ENCODE assay signal across 22 mouse cellular contexts in the genomic region with DNA sequence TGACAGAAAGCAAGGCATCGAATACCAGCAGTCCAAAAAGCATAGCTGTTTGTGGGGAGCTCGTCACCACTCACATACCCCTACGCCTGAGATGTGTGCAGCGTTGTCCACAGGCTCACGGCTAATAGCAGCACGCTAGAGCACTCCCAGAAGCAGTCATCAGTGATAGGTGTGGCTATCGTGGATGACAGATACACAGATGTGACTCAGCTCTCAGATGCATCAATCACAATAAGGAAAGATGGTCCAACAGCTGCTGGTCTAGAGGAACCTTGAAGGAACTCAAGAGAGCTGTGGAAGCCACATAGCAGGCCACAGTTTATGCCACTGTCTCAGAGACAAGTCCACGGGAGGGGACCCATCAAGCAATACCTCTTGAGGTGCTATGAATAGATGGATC. TPM values are rescaled to one million over a fixed set of nuclear protein-coding genes. Genes with fewer than 3 reads are reported as not detected.
DNase-seq lines count a peak whose midpoint lies in the region; ATAC-seq and TF ChIP-seq lines count a peak whose summit lies in the region.
"Had no signal": no experiment of that assay in that cellular context is flagged by ENCODE, and none has a peak within 500 bp of the region (broad histone marks: within the 10 kb centered on the region; RNA-seq: fewer than 3 reads in every experiment).

No protein-coding gene starts in this region.

- no peaks in the 10 kb centered on the region for H3K36me3 ChIP-seq in hindbrain, embryonic 10.5 days
- no peaks in the 10 kb centered on the region for H3K36me3 ChIP-seq in hindbrain, embryonic 13.5 days
- no peaks in the 10 kb centered on the region for H3K36me3 ChIP-seq in lung, postnatal 0 days (ENCODE audit: insufficient read depth, low read length)
- H3K36me3 ChIP-seq: embryonic facial prominence, embryonic 15.5 days; forebrain, embryonic 10.5 days; hindbrain, embryonic 12.5 days; limb, embryonic 13.5 days; midbrain, embryonic 12.5 days had no signal

- WGBS in hindbrain, embryonic 10.5 days, result 93% methylated on average over 8 of the region's 8 CpGs
- WGBS in hindbrain, embryonic 13.5 days, result 89% methylated on average over 8 of the region's 8 CpGs
- WGBS in lung, postnatal 0 days, result 81% methylated on average over 8 of the region's 8 CpGs

- peak; percentile 89 for DNase-seq in heart, adult 11 months
- no peak for DNase-seq in heart, postnatal 4 days
- no peak for DNase-seq in hindbrain, embryonic 10.5 days (ENCODE audit: low spot score)
- no peak for DNase-seq in lung, postnatal 0 days (ENCODE audit: low spot score)
- no peak for DNase-seq in lung, postnatal 4 days
- DNase-seq in urinary bladder, postnatal 25 days (ENCODE audit: low spot score), result no peak
- DNase-seq in thymus, postnatal 36 days, result no peak
- DNase-seq: embryo, embryonic 11 days; gastrocnemius, postnatal 10 days; right cerebral cortex, postnatal 25 days had no signal

- H3K4me3 ChIP-seq in hindbrain, embryonic 10.5 days, result no peak overlapping the region
- H3K4me3 ChIP-seq in hindbrain, embryonic 13.5 days, result no peak overlapping the region
- no peak overlapping the region for H3K4me3 ChIP-seq in lung, postnatal 0 days (ENCODE audit: low read depth, low read length)
- H3K4me3 ChIP-seq: embryonic facial prominence, embryonic 15.5 days; forebrain, embryonic 10.5 days; hindbrain, embryonic 12.5 days; limb, embryonic 13.5 days; midbrain, embryonic 12.5 days had no signal

- H3K9me3 ChIP-seq in hindbrain, embryonic 10.5 days, result no peaks in the 10 kb centered on the region
- H3K9me3 ChIP-seq in hindbrain, embryonic 13.5 days, result no peaks in the 10 kb centered on the region
- no peaks in the 10 kb centered on the region for H3K9me3 ChIP-seq in lung, postnatal 0 days (ENCODE audit: low read length)
- H3K9me3 ChIP-seq: embryonic facial prominence, embryonic 15.5 days; forebrain, embryonic 10.5 days; hindbrain, embryonic 12.5 days; limb, embryonic 13.5 days; midbrain, embryonic 12.5 days had no signal

- H3K4me1 ChIP-seq in hindbrain, embryonic 10.5 days (replicated peaks), result peaks cover 78% of the 10 kb centered on the region
- peaks cover 47% of the 10 kb centered on the region for H3K4me1 ChIP-seq in hindbrain, embryonic 13.5 days (replicated peaks)
- H3K4me1 ChIP-seq in lung, postnatal 0 days (ENCODE audit: insufficient read depth, low read depth, low read length), result no peaks in the 10 kb centered on the region; the same call in none of the 2 replicates

- TF ChIP-seq EP300 in lung, postnatal 0 days (IDR thresholded peaks at IDR 0.05), result no peak

- TF ChIP-seq CTCF in lung, postnatal 0 days (IDR thresholded peaks at IDR 0.05), result no peak

- no peak overlapping the region for H3K4me2 ChIP-seq in hindbrain, embryonic 13.5 days
- no peak overlapping the region for H3K4me2 ChIP-seq in lung, postnatal 0 days (replicated peaks; ENCODE audit: low read depth, low read length)
- H3K4me2 ChIP-seq: embryonic facial prominence, embryonic 15.5 days; hindbrain, embryonic 12.5 days; limb, embryonic 13.5 days; lung, embryonic 14.5 days; midbrain, embryonic 12.5 days had no signal

- no peak for ATAC-seq in hindbrain, embryonic 13.5 days (ENCODE audit: low FRiP score)
- no peak for ATAC-seq in lung, postnatal 0 days

- H3K27me3 ChIP-seq in hindbrain, embryonic 10.5 days (ENCODE audit: insufficient read depth, poor library complexity, severe bottlenecking), result 0 out of 2 replicates have a peak, but pooled peaks cover 6% of the 10 kb centered on the region
- no peaks in the 10 kb centered on the region for H3K27me3 ChIP-seq in hindbrain, embryonic 13.5 days
- H3K27me3 ChIP-seq in lung, postnatal 0 days (replicated peaks; ENCODE audit: insufficient read depth, low read length), result no peaks in the 10 kb centered on the region
- H3K27me3 ChIP-seq: embryonic facial prominence, embryonic 15.5 days; hindbrain, embryonic 12.5 days; limb, embryonic 13.5 days had no signal

- no peak overlapping the region for H3K9ac ChIP-seq in hindbrain, embryonic 13.5 days
- H3K9ac ChIP-seq in lung, postnatal 0 days (replicated peaks; ENCODE audit: low read depth), result no peak overlapping the region
- H3K9ac ChIP-seq: embryonic facial prominence, embryonic 15.5 days; hindbrain, embryonic 12.5 days; limb, embryonic 13.5 days; lung, embryonic 14.5 days; midbrain, embryonic 12.5 days had no signal

- H3K27ac ChIP-seq in hindbrain, embryonic 10.5 days, result peak overlapping the region; percentile 42; the same call in 1 of the 2 replicates
- H3K27ac ChIP-seq in hindbrain, embryonic 13.5 days, result no peak overlapping the region
- H3K27ac ChIP-seq in lung, postnatal 0 days (ENCODE audit: low read length), result 0 out of 2 replicates have a peak overlapping the region, but pooled peaks have one; percentile 51
- H3K27ac ChIP-seq: embryonic facial prominence, embryonic 15.5 days; hindbrain, embryonic 12.5 days; limb, embryonic 13.5 days; midbrain, embryonic 12.5 days had no signal

RNA-seq across cellular contexts. Expression of gene Notch1, which starts 27.3 kb away (rescaled TPM):
- 10 to 100 TPM; 55.3 to 62.3 TPM for total RNA-seq in heart, postnatal 4 days (2021)
- polyA plus RNA-seq in hindbrain, embryonic 10.5 days (2016; fragmentation: Nextera tagmentation; extraction: Ambion mirVana), result 39.1 and 46.4 TPM in 2 replicates
- 17.5 and 19.2 TPM in 2 replicates for polyA plus RNA-seq in hindbrain, embryonic 13.5 days (2015; fragmentation: Nextera tagmentation; extraction: Ambion mirVana)
- polyA plus RNA-seq in lung, postnatal 0 days (2015; fragmentation: Nextera tagmentation; extraction: Ambion mirVana), result 11.8 and 14.7 TPM in 2 replicates
- total RNA-seq: MEL had no signal

RNA-seq across cellular contexts. Expression of gene Egfl7, which starts 36.0 kb away (rescaled TPM):
- 100 to 1,000 TPM; 317 to 343 TPM for total RNA-seq in heart, postnatal 4 days (2021)
- polyA plus RNA-seq in hindbrain, embryonic 10.5 days (2016; fragmentation: Nextera tagmentation; extraction: Ambion mirVana), result 78.3 and 101 TPM in 2 replicates
- 72.2 and 78.9 TPM in 2 replicates for polyA plus RNA-seq in hindbrain, embryonic 13.5 days (2015; fragmentation: Nextera tagmentation; extraction: Ambion mirVana)
- 412 and 467 TPM in 2 replicates for polyA plus RNA-seq in lung, postnatal 0 days (2015; fragmentation: Nextera tagmentation; extraction: Ambion mirVana)

RNA-seq across cellular contexts. Expression of gene Gm20532, which starts 42.7 kb away (rescaled TPM):
- not detected for total RNA-seq in heart, postnatal 4 days (2021)
- polyA plus RNA-seq in hindbrain, embryonic 10.5 days (2016; fragmentation: Nextera tagmentation; extraction: Ambion mirVana), result not detected in 2 replicates
- polyA plus RNA-seq in hindbrain, embryonic 13.5 days (2015; fragmentation: Nextera tagmentation; extraction: Ambion mirVana), result not detected in 2 replicates
- polyA plus RNA-seq in lung, postnatal 0 days (2015; fragmentation: Nextera tagmentation; extraction: Ambion mirVana), result not detected in 2 replicates
- total RNA-seq: layer of hippocampus, postnatal 10 days had no signal
- polyA plus RNA-seq: embryonic facial prominence, embryonic 15.5 days; forebrain, embryonic 10.5 days; hindbrain, embryonic 12.5 days; intestine, embryonic 14.5 days; limb, embryonic 13.5 days; lung, embryonic 14.5 days; midbrain, embryonic 12.5 days; neural tube, embryonic 14.5 days; stomach, embryonic 16.5 days had no signal
